Mouse (Mus musculus) lung, postnatal 0 days (tissue): ENCODE results near the gene Ddx6.

ENCODE experiments used
- CTCF ChIP-seq: IDR thresholded peaks from 2 replicates; pipeline ENCODE4 v1.5.1; 2016; ENCODE audit warnings: antibody characterized with exemption, mild to moderate bottlenecking
- EP300 ChIP-seq: IDR thresholded peaks from 2 replicates; pipeline ENCODE4 v1.6.1; 2016; ENCODE audit warnings: antibody characterized with exemption, mild to moderate bottlenecking, control low read depth

DNA sequence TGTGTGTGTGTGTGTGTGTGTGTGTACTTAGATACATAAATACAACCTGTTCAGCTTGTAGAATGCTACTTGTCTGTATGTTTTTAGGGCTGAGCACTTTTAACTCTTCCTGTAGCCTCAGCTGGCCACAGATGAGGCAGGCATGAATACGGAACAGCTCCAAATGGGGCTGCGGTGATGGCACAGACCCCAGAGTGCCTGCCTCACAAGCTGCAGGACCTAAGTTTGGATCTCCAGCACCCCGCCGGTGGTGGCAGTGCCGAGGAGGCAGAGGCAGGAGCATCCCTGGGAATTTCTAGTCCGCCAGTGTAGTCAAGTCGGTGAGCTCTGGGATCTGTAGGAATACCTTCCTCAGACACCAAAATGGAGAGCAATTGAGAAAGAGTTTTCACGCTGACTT lies 42.3 kb downstream of the Ddx6 start:
- TF ChIP-seq CTCF, result no peak
- TF ChIP-seq EP300, result no peak
